Mouse (Mus musculus) kidney, adult 8-10 months (tissue): ENCODE data around the gene Ptbp3.

Experiments
- DNase-seq, 2 experiments: peaks; one replicate each; pipeline ENCODE4 v3.0.0; 2022

The Ptbp3 gene

GRCm38 (mm10) chr4:59426429-59426828 lies 122.7 kb downstream of the Ptbp3 start:
- DNase-seq: no peak

- no peak for DNase-seq
Measured at GRCm38 (mm10) chr4:59422808-59423207, 126.4 kb downstream of the Ptbp3 start.

GRCm38 (mm10) chr4:59422025-59422783 lies 127.0 kb downstream of the Ptbp3 start:
- DNase-seq: no peak
